Mouse (Mus musculus): ENCODE measurements around the gene Inhba. TPM values are rescaled to one million over a fixed set of nuclear protein-coding genes. Genes with fewer than 3 reads are reported as not detected.

The Inhba gene
- polyA plus RNA-seq, 1 experiment from 2014 or later, result not detected

DNA sequence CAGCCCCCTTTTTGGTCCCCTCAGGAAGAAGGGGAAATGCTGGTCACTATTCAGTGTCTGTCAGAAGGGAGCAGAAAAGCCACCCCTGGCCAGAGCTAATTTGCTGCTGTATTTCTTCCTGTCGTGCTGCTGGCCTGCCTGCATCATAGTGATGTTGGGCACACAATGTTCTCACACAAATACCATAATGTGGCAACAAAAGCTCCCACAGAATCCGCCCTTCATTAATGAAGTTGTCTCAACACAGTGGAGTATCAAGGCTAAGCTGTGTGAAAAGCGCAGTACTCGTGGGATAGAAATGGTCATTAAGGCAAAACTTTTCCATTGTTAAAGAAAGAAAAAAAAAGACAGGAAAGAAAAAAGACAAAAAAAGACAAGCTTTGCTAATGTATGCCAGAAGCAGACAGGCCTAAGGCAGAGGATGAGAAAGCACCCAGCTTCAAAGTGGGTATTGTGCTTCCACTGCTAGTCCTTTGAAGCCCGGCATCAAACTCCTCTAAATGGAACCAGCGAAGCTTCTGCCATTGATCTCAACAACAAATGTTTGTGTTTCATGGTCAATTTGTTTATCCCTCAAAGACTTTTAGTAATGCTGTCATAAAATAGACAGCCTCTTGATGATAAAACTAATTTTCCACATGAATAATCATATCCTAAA, 21.4 kb downstream of the Inhba start:
- DNase-seq (ENCODE audit: low spot score), result no peak

DNA sequence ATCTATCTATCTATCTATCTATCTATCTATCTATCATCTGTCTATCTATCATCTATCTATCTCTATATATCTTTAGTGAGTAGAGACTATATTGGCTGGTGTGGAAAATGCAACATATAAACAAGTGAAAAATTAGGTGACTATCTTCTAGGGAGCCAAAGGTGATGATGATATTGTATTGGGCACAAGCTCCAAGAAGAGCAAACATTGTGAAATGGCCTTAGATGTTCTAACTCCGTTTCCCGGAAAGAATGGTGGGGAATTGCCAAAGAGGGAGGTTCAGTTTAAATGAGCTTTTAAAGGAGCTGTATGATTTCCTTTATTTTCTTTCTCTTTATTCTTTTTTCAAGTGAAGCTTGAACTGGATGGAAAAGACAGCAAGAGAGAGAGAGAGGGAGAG, 57.4 kb downstream of the Inhba start:
- H3K9me3 ChIP-seq (replicated peaks), result no peaks in the 10 kb centered on the region
- H3K27ac ChIP-seq (replicated peaks), result no peak overlapping the region
- WGBS, result 79% methylated on average over 2 of the region's 2 CpGs
- no peaks in the 10 kb centered on the region for H3K36me3 ChIP-seq
- DNase-seq (ENCODE audit: low spot score), result no peak
- H3K27me3 ChIP-seq (ENCODE audit: low read depth, poor library complexity, severe bottlenecking), result no peaks in the 10 kb centered on the region
- no peak overlapping the region for H3K4me3 ChIP-seq
- no peaks in the 10 kb centered on the region for H3K4me1 ChIP-seq

More for the DNA sequence above, 21.4 kb downstream of the Inhba start:
- peaks cover 10% of the 10 kb centered on the region for H3K4me1 ChIP-seq
- H3K9me3 ChIP-seq (replicated peaks), result no peaks in the 10 kb centered on the region
- H3K36me3 ChIP-seq, result no peaks in the 10 kb centered on the region
- no peak overlapping the region for H3K4me3 ChIP-seq
- 47% methylated on average over 6 of the region's 6 CpGs for WGBS
- H3K27ac ChIP-seq (replicated peaks), result no peak overlapping the region
- no peaks in the 10 kb centered on the region for H3K27me3 ChIP-seq (ENCODE audit: low read depth, poor library complexity, severe bottlenecking)

DNA sequence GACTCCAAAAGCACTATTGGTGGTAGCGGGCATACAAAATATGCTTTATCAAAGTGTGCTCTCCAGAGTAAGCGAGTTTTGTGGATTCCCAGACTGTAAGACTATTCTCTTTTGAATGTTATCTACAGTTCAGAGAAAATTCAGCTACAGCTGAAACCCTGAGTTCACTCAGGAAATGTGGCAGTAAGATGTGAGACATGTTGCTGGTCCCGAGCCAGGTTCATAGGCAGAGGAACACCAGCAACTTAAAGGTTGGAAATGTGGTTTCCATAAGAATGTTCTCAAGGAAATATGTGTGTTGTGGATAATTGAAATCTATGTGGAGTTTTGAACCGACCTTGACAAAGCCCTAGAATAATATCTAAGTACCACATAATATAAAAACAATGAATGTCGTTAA, 65.6 kb downstream of the Inhba start:
- no peak for DNase-seq (ENCODE audit: low spot score)
- Histone ChIP-seq H3K27me3 (ENCODE audit: low read depth, poor library complexity, severe bottlenecking) (no peaks in the 10 kb centered on the region), H3K9me3 (replicated peaks) (no peaks in the 10 kb centered on the region), H3K4me1 (no peaks in the 10 kb centered on the region), H3K36me3 (no peaks in the 10 kb centered on the region), H3K4me3 (no peak overlapping the region), H3K27ac (replicated peaks) (no peak overlapping the region)
- 87% methylated on average over 5 of the region's 5 CpGs for WGBS

- WGBS, result 81% methylated on average over 7 of the region's 7 CpGs
- H3K27ac ChIP-seq (replicated peaks), result no peak overlapping the region
- H3K36me3 ChIP-seq, result no peaks in the 10 kb centered on the region
- no peaks in the 10 kb centered on the region for H3K9me3 ChIP-seq (replicated peaks)
- DNase-seq (ENCODE audit: low spot score), result no peak
- H3K4me3 ChIP-seq, result no peak overlapping the region
- H3K4me1 ChIP-seq, result no peaks in the 10 kb centered on the region
- H3K27me3 ChIP-seq (ENCODE audit: low read depth, poor library complexity, severe bottlenecking), result no peaks in the 10 kb centered on the region
These were observed 66.6 kb downstream of the Inhba start for GRCm38 (mm10) chr13:16078216-16078731.

- no peak overlapping the region for H3K27ac ChIP-seq (replicated peaks)
- no peaks in the 10 kb centered on the region for H3K36me3 ChIP-seq
- no peak overlapping the region for H3K4me3 ChIP-seq
- no peak for DNase-seq (ENCODE audit: low spot score)
- WGBS, result 76% methylated on average over 2 of the region's 2 CpGs
- H3K9me3 ChIP-seq (replicated peaks), result no peaks in the 10 kb centered on the region
- no peaks in the 10 kb centered on the region for H3K4me1 ChIP-seq
- H3K27me3 ChIP-seq (ENCODE audit: low read depth, poor library complexity, severe bottlenecking), result no peaks in the 10 kb centered on the region
These were observed 68.6 kb downstream of the Inhba start for GRCm38 (mm10) chr13:16080205-16080604.
